Mouse (Mus musculus) liver, embryonic 15.5 days (tissue): ENCODE measurements around the gene Tex14. TPM values are rescaled to one million over a fixed set of nuclear protein-coding genes. Genes with fewer than 3 reads are reported as not detected.
"Not testable (repeated sequence)": the region's sequence is repeated elsewhere in the genome, so short reads cannot be mapped to it uniquely, and the experiment has no call there.

Experiments used
- ATAC-seq: fragments of 200-750 bp; cut with Nextera tagmentation; 2 replicates; pipeline ENCODE4 v1.8.0; 2017; ENCODE audit warnings: moderate number of reproducible peaks, mild to moderate bottlenecking, moderate library complexity; ENCODE audit not compliant: insufficient read depth
- H3K27ac ChIP-seq: fragments of 300-500 bp; sonication (generic); replicated peaks from 2 replicates; pipeline ENCODE4 v1.5.1; 2015; ENCODE audit warnings: mild to moderate bottlenecking, inconsistent platforms
- H3K27me3 ChIP-seq: fragments of 300-500 bp; sonication (generic); 2 replicates; pipeline ENCODE4 v1.6.1; 2015; ENCODE audit warnings: mild to moderate bottlenecking, inconsistent platforms
- H3K36me3 ChIP-seq: fragments of 300-500 bp; sonication (generic); replicated peaks from 2 replicates; pipeline ENCODE4 v1.6.1; 2015; ENCODE audit warnings: moderate library complexity, mild to moderate bottlenecking, inconsistent platforms
- H3K4me1 ChIP-seq: fragments of 300-500 bp; sonication (generic); replicated peaks from 2 replicates; pipeline ENCODE4 v1.6.1; 2015; ENCODE audit warnings: inconsistent platforms
- H3K4me2 ChIP-seq: fragments of 300-500 bp; sonication (generic); 2 replicates; pipeline ENCODE4 v1.6.1; 2015; ENCODE audit warnings: moderate library complexity, mild to moderate bottlenecking, inconsistent platforms
- H3K4me3 ChIP-seq: fragments of 300-500 bp; sonication (generic); replicated peaks from 2 replicates; pipeline ENCODE4 v1.5.1; 2015; ENCODE audit warnings: mild to moderate bottlenecking, inconsistent platforms
- H3K9ac ChIP-seq: fragments of 300-500 bp; sonication (generic); 2 replicates; pipeline ENCODE4 v1.6.1; 2015; ENCODE audit warnings: moderate library complexity, mild to moderate bottlenecking, inconsistent platforms
- H3K9me3 ChIP-seq: fragments of 300-500 bp; sonication (generic); replicated peaks from 2 replicates; pipeline ENCODE4 v1.6.1; 2016; ENCODE audit warnings: inconsistent platforms
- WGBS: fragments of 180-500 bp; shearing (Covaris S2); methylation state at CpG from one replicate; pipeline ENCODE4 v1.1.7; 2015; ENCODE audit warnings: mixed read lengths; ENCODE audit not compliant: insufficient replicate concordance; 5-methylcytosine and 5-hydroxymethylcytosine counted together
- polyA plus RNA-seq: library from polyadenylated mRNA; unstranded; fragments of >200 nt; fragmentation: Nextera tagmentation; extraction: Ambion mirVana; gene quantifications from 2 replicates; pipeline ENCODE4 v1.2.1, GENCODE M21; 2015

Gene Tex14
- polyA plus RNA-seq, 1 experiment from 2014 or later, result 0.05 TPM

DNA sequence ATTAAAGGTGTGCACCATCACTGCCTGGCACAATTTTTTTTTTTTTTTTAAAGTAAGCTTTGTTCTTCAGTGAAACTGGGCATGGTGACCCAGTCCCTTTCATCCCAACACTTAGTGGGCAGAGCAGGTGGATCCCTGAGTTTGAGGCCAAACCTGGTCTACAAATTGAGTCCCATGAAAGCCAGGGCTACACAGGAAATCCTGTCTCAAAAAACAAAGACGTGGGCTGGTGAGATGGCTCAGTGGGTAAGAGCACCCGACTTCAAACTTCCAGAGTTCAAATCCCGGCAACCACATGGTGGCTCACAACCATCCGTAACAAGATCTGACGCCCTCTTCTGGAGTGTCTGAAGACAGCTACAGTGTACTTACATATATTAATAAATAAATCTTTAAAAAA, 45.0 kb downstream of the Tex14 start:
- Histone ChIP-seq H3K4me1 (peaks cover 34% of the 10 kb centered on the region), H3K27ac (peak overlapping the region; percentile 84; the same call in 1 of the 2 replicates)
- H3K9me3 ChIP-seq, H3K4me3 ChIP-seq, ATAC-seq, H3K4me2 ChIP-seq, H3K27me3 ChIP-seq, H3K36me3 ChIP-seq, H3K9ac ChIP-seq: not testable (repeated sequence)
- 27% methylated on average over 5 of the region's 5 CpGs for WGBS

DNA sequence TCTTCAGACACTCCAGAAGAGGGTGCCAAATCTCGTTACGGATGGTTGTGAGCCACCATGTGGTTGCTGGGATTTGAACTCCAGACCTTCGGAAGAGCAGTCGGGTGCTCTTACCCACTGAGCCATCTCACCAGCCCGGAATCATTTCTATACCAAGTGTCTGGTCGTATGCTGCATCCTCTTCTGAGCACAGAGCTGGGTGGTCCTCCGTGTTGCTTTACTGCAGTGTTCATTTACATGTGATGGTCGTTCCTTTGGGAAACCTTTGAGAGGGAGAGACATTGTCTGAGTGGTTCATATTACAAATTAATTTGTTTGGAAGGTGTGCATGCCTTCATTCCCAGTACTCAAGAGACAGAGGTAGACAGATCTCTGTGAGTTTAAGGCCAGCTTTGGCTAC, 47.9 kb downstream of the Tex14 start:
- not testable (repeated sequence) for ATAC-seq, H3K4me2 ChIP-seq, H3K9ac ChIP-seq, H3K36me3 ChIP-seq, H3K9me3 ChIP-seq, H3K4me3 ChIP-seq, H3K27me3 ChIP-seq, H3K27ac ChIP-seq
- WGBS, result 67% methylated on average over 8 of the region's 8 CpGs
- H3K4me1 ChIP-seq, result peaks cover 25% of the 10 kb centered on the region

DNA sequence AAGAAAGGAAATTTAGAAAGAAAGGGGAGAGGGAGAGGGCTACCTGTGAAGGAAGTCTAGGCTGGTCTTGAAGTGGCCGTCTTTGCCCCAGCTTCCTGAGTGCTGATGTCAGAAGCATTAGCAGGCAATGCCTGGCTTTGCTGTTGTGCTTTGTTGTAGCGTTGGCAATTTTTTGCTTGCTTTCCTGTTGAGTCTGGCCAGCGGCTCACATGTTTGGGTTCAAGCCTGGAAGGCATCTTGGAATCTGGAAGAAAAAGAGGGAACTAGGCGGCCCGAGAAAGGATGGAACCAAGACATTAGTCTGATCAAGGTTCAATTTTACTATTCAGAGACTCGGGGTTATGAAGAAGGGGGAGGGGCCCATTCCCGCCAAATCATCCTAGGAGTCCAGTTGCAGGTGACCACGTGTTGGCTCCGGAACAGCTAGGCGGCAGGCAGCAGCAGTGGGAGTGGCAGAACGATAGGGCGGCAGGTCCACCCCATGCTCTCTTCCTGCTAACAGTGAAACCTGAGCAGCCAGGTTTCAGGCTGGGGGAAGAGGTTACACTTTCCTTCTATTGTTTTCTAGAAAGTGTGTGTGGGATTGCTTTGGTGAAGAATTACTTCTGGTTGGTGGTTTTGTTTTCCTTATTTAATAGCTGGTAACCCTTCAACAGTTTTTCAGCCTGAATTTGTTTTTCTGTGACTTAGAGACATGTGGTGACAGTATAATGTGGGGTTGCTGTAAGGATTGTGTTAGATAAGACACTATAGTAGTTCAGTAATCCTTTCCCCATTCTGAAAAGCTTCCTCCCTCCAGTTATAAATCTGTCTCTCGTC, 48.6 kb downstream of the Tex14 start:
- WGBS, result 14% methylated on average over 13 of the region's 13 CpGs
- Histone ChIP-seq H3K9ac (0 out of 2 replicates have a peak overlapping the region, but pooled peaks have one; percentile 11), H3K9me3 (no peaks in the 10 kb centered on the region), H3K4me1 (peaks cover 22% of the 10 kb centered on the region), H3K36me3 (no peaks in the 10 kb centered on the region), H3K27me3 (no peaks in the 10 kb centered on the region), H3K4me3 (no peak overlapping the region), H3K27ac (no peak overlapping the region), H3K4me2 (peak overlapping the region; percentile 13; the same call in 1 of the 2 replicates)
- ATAC-seq, result no peak

DNA sequence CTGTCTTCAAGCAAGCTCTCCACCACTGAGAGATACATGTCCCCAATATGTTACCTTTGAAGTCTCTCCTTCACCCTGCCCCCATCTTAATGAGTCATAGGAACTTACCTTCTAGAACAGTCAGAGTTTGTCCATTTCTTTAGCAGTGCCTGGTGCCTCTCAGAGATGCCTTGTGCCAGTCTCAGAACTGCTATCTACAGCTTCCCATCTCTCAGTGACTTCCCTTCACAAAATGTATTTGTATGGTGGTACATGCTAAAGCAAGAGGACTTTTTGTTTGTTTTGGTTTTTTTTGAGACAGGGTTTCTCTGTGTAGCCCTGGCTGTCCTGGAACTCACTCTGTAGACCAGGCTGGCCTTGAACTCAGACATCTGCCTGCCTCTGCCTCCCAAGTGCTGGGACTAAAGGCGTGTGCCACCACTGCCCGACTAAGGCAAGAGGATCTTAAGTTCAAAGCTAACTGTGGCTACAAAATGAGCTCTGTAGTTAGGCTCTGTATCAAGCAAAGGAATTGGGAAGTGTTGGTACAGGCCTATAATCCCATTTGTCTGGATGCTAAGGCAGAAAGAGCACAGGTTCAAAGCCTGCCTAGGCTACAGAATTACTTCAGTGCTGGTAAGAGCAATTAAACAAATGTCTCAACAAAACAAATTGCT, 49.3 kb downstream of the Tex14 start:
- no peak for ATAC-seq
- H3K4me3 ChIP-seq, result no peak overlapping the region
- 62% methylated on average over 2 of the region's 2 CpGs for WGBS
- no peak overlapping the region for H3K4me2 ChIP-seq
- H3K27me3 ChIP-seq, result no peaks in the 10 kb centered on the region
- no peaks in the 10 kb centered on the region for H3K9me3 ChIP-seq
- H3K36me3 ChIP-seq, result no peaks in the 10 kb centered on the region
- no peak overlapping the region for H3K27ac ChIP-seq
- H3K9ac ChIP-seq, result no peak overlapping the region
- H3K4me1 ChIP-seq, result peaks cover 18% of the 10 kb centered on the region

DNA sequence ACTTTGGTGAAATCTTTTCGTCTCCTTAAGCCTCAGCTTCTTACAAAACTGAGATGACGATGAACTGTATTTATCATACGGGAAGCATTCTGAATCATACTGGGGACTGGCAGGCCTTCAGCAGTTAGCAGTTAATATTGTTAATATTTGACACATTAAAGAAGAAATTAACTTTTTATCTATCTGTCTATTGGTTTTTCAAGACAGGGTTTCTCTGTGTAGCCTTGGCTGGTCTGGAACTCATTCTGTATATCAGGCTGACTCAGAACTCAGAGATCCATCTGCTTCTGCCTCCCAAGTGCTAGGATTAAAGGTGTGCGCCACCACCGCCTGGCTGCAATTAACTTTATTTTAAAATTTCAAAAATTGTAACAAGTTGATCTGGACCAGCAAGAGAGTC, 50.7 kb downstream of the Tex14 start:
- no peak overlapping the region for H3K4me2 ChIP-seq
- H3K27ac ChIP-seq, result no peak overlapping the region
- no peak overlapping the region for H3K4me3 ChIP-seq
- H3K9me3 ChIP-seq, result no peaks in the 10 kb centered on the region
- no peak overlapping the region for H3K9ac ChIP-seq
- H3K36me3 ChIP-seq, result no peaks in the 10 kb centered on the region
- ATAC-seq, result no peak
- WGBS, result 73% methylated on average over 5 of the region's 5 CpGs
- H3K27me3 ChIP-seq, result no peaks in the 10 kb centered on the region
- peaks cover 10% of the 10 kb centered on the region for H3K4me1 ChIP-seq

DNA sequence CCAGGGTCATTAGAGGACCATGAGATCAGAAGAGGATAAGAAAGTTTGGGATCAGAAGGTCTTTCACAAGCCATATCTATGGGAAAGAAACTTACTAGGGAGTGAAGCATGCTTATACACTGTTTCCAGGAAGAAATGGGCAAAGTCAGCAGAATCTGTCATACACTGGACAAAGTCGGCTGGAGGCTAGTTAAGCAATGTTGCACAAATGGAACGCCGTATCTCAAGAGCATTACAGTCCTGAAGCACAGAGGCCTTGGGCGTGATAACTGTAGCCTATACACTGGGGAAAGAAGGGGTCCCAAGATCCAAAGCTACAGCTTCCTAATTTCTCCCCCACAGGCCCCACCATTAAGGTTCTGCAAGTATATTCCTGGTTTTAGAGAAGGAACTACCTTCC, 51.1 kb downstream of the Tex14 start:
- peaks cover 10% of the 10 kb centered on the region for H3K4me1 ChIP-seq
- no peak overlapping the region for H3K4me3 ChIP-seq
- no peaks in the 10 kb centered on the region for H3K27me3 ChIP-seq
- no peak overlapping the region for H3K4me2 ChIP-seq
- no peaks in the 10 kb centered on the region for H3K9me3 ChIP-seq
- no peak overlapping the region for H3K27ac ChIP-seq
- 68% methylated on average over 4 of the region's 4 CpGs for WGBS
- ATAC-seq, result no peak
- no peaks in the 10 kb centered on the region for H3K36me3 ChIP-seq
- no peak overlapping the region for H3K9ac ChIP-seq

DNA sequence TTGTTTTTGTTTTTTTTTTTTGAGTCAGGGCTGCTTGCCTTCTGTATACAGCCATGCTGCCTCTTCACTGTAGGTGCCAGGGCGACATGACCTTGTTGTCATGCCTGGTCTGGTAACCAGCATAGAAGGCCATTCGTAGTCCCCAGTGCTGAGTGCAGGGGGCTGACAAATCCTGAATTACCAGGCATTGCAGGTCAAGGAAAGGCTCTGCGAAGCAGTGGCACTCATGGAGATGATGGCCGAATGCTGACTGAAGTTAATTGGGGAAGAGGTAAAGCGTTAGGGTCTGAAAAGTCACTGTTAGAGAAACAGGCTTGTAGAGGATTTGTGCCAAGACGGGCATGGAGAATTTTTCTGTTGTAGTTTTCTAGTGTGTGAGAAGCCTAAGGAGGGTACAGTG, 55.7 kb downstream of the Tex14 start:
- Histone ChIP-seq H3K9me3 (no peaks in the 10 kb centered on the region), H3K4me1 (peaks cover 22% of the 10 kb centered on the region), H3K9ac (no peak overlapping the region), H3K4me3 (no peak overlapping the region), H3K4me2 (no peak overlapping the region), H3K36me3 (no peaks in the 10 kb centered on the region), H3K27ac (no peak overlapping the region), H3K27me3 (no peaks in the 10 kb centered on the region)
- 78% methylated on average over 6 of the region's 6 CpGs for WGBS
- no peak for ATAC-seq

DNA sequence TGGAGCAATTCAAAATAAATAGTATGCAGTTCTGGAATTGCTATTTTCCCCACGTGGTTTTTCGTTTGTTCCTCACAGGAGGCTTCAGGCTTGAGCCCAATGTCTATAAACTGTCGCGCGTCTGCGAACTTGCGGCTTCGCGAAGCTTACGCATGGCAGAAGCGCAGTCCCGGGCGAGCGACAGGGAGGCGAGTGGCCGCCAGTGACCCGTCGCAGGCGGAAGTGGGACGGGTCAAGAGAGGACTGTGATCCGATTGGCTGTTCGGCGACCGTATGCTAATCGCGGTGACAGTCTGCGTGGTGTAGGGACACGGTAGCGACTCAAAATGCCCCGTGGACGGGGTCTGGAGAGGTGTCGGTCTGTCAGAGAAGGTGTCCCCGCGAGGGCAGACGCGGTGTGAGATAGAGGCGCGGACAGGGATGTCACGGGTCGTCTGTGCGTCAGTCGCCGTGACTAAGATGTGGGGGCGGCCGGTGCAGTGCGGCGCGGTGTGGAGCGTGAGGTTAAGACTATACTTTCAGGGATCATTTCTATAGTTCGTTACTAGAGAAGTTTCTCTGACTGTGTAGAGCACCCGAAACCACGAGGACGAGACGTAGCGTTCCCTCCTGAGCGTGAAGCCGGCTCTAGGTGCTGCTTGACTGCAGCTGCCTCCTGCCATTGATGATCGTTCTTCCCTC, 57.1 kb downstream of the Tex14 start:
- H3K27ac ChIP-seq, result peak overlapping the region; percentile 85; the same call in 1 of the 2 replicates
- H3K4me3 ChIP-seq, result peak overlapping the region; percentile 26
- under 1% methylated on average over 26 of the region's 58 CpGs for WGBS
- peak overlapping the region; percentile 63 for H3K4me2 ChIP-seq
- H3K9ac ChIP-seq, result peak overlapping the region; percentile 26
- peaks cover 31% of the 10 kb centered on the region for H3K4me1 ChIP-seq
- H3K36me3 ChIP-seq, H3K27me3 ChIP-seq, H3K9me3 ChIP-seq: not testable (repeated sequence)
- ATAC-seq, result peak; percentile 94

DNA sequence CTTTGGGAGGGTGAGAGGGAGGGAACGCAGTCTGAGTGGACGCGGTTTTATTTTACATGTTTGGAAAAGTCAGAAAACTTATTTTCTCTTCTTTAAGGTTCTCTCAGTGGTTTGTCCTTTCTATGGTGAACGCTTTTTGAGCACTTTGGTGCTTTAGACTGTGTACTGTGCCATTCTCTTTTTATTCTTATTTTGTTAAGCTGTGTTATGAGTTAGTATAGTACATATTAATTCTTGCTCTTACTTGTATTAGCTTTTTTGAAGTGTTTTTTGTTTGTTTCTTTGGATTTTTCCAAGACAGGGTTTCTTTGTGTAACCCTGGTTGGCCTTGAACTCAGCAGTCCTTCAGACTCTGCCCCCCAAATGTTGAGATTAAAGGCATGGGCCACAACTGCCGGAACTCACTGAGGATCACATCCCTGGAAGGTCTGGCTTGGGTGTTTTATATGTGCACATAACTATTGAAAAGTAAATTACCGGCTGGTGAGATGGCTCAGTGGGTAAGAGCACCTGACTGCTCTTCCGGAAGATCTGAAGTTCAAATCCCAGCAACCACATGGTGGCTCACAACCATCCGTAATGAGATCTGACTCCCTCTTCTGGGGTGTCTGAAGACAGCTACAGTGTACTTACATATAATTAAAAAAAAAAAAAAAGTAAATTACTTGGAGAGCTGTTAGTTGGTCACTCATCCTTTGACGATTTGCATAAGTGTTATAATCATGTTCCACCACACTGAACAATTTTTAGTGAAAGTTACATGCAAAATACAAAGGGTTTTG, 57.8 kb downstream of the Tex14 start:
- H3K9me3 ChIP-seq, result no peaks in the 10 kb centered on the region
- H3K9ac ChIP-seq, result no peak overlapping the region
- peak overlapping the region; percentile 5; the same call in 1 of the 2 replicates for H3K4me2 ChIP-seq
- no peak; the same call in 1 of the 2 replicates for ATAC-seq
- 7% methylated on average over 9 of the region's 9 CpGs for WGBS
- H3K27me3 ChIP-seq, result no peaks in the 10 kb centered on the region
- peaks cover 34% of the 10 kb centered on the region for H3K4me1 ChIP-seq
- peak overlapping the region; percentile 85 for H3K27ac ChIP-seq
- no peak overlapping the region for H3K4me3 ChIP-seq
- no peaks in the 10 kb centered on the region for H3K36me3 ChIP-seq

DNA sequence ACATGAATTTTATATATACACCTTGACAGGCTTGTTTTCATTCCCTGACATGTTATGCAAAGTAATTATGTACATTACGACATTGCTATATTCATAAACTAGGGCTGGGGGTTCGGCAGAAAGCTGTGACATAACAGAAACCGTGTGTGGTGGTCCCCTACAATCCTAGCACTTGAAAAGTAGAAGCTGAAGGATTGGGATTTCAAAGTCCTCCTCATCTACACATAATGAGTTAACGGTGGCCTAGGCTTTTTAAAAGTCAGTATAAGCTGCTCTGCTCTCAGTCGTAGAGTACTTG, 58.3 kb downstream of the Tex14 start:
- ATAC-seq, result no peak
- Histone ChIP-seq H3K27me3 (no peaks in the 10 kb centered on the region), H3K9me3 (no peaks in the 10 kb centered on the region), H3K4me1 (peaks cover 39% of the 10 kb centered on the region), H3K4me3 (no peak overlapping the region), H3K9ac (no peak overlapping the region), H3K4me2 (no peak overlapping the region), H3K27ac (peak overlapping the region; percentile 85), H3K36me3 (no peaks in the 10 kb centered on the region)
- WGBS, result 39% methylated on average over 5 of the region's 5 CpGs
